Mouse (Mus musculus): ENCODE results near the gene Sh3bp5.

Gene Sh3bp5

DNA sequence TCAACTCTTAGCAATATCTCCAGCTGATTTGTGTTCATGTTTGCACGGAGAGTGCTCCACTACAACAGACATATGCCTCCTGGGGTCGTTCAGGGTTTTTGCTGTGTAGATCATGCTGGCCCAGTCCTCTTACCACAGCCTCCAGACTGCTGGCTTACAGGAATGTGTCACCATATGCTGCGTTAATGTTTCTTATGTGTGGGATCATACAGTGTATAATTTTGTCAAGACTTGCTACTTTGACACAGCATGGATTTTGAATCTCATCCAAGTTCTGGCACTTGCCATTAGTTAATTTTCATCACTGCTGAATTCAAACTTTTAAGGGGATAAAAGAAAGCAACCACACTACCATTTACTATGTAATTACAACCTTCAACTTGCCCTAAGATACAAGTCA is 100.1 kb downstream of the Sh3bp5 start:
- Histone ChIP-seq H3K27me3 (ENCODE audit: control insufficient read depth, insufficient read depth, low read length, poor library complexity, severe bottlenecking) (no peaks in the 10 kb centered on the region), H3K36me3 (ENCODE audit: control insufficient read depth, insufficient read depth, low read length, poor library complexity, severe bottlenecking) (peaks cover 5% of the 10 kb centered on the region; the same call in 1 of the 2 replicates)
- DNase-seq (ENCODE audit: low read depth, low spot score) = no peak

DNA sequence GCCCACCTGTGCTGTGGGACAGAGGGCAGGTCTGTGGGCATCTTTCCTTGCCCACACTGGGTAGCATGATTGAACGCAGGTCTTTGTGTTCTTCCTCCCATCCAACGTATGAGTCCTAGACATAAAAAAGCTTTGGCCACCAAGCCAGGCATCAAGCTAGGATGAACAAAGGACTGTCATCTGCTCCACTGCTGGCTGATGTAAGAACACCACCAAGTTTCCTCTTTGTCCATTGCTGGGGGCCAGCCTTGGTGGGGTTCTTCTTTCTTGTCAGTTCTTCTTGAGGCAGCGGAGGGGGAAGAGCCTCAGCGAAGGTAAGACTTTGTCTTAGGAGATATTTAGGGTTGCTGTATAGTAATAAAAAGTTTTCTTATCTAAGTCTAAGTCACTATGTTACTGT is 104.9 kb downstream of the Sh3bp5 start:
- H3K36me3 ChIP-seq (ENCODE audit: control insufficient read depth, insufficient read depth, low read length, poor library complexity, severe bottlenecking) = no peaks in the 10 kb centered on the region
- no peaks in the 10 kb centered on the region for H3K27me3 ChIP-seq (ENCODE audit: control insufficient read depth, insufficient read depth, low read length, poor library complexity, severe bottlenecking)
- DNase-seq (ENCODE audit: low read depth, low spot score) = no peak

DNA sequence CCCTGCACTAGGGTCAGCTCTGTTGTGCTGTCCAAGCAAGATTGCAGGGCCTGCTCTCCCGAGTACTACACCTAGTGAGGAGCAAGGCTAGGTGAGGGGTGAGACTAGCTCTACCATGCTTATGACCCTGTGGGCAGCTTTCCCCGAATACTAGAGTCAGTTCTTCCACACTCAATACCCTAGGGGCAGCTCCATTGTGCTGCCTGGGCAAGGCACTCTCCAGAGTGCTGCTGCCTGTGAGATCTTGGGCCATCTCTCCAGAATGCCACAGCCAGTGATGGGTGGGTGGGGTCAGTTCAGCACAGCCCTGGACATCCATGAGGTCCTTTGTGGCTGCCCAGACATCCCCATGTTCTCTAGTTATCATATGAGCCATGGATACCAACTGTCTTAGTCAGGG is 106.1 kb downstream of the Sh3bp5 start:
- no peaks in the 10 kb centered on the region for H3K36me3 ChIP-seq (ENCODE audit: control insufficient read depth, insufficient read depth, low read length, poor library complexity, severe bottlenecking)
- H3K27me3 ChIP-seq (ENCODE audit: control insufficient read depth, insufficient read depth, low read length, poor library complexity, severe bottlenecking) = no peaks in the 10 kb centered on the region
- DNase-seq (ENCODE audit: low read depth, low spot score) = no peak

DNA sequence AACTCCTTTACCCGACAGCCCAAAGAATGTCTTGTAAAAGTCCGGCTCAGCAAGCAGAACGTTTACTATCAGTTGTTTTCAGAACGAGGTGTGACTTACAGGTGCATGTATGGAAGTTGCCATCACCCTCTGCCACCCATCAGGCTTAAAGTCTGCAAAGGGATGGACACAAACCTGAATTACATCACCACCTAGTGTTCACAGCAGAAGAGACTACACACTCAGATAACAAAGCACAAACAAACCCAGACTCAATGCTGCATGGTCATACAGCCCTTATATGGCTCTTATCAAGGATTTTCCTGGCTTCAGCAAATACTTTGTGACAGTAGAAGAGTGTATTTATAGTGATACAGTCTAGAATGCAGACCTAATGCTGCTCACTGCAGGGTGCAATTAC is 108.2 kb downstream of the Sh3bp5 start:
- no peaks in the 10 kb centered on the region for H3K36me3 ChIP-seq (ENCODE audit: control insufficient read depth, insufficient read depth, low read length, poor library complexity, severe bottlenecking)
- peak; percentile 56 for DNase-seq (ENCODE audit: low read depth, low spot score)
- no peaks in the 10 kb centered on the region for H3K27me3 ChIP-seq (ENCODE audit: control insufficient read depth, insufficient read depth, low read length, poor library complexity, severe bottlenecking)

DNA sequence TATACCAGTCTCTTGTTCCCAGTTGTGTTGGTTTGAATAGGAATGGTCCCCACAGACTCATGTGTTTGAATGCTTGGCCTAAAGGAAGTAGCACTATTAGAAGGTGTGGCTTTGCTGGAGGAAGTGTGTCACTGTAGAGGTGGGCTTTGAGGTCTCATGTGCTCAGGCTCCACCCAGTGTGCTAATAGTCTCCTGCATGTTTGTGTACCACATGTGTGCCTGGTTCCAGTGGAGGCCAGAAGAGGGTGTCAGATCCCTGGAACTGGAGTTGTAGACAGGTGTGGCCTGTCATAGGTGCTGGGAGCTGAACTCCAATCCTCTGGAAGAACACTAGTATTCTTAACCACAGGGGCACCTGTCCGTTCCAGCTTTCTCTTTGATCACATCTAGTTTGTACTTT is 108.7 kb downstream of the Sh3bp5 start:
- H3K36me3 ChIP-seq (ENCODE audit: control insufficient read depth, insufficient read depth, low read length, poor library complexity, severe bottlenecking) = no peaks in the 10 kb centered on the region
- no peaks in the 10 kb centered on the region for H3K27me3 ChIP-seq (ENCODE audit: control insufficient read depth, insufficient read depth, low read length, poor library complexity, severe bottlenecking)
- DNase-seq (ENCODE audit: low read depth, low spot score) = peak; percentile 29

DNA sequence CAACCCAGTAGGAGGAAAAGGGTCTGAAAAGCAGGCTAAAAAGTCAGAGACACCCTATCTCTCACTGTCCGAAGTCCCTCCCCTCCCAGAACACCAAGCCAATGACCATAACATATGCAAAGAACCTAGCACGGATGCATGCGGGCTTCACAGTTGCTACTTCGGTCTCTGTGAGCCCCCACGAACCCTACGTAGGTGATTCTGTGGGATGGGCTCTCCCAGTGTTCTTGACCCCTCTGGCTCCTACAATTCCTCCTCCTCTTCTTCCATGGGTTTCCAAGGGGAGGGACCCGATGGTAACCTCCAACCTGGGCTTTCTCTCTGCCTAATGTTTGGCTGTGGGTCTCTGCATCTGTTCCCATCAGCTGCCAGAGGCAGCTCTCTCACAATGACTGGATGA is 109.1 kb downstream of the Sh3bp5 start:
- H3K36me3 ChIP-seq (ENCODE audit: control insufficient read depth, insufficient read depth, low read length, poor library complexity, severe bottlenecking) = no peaks in the 10 kb centered on the region
- no peaks in the 10 kb centered on the region for H3K27me3 ChIP-seq (ENCODE audit: control insufficient read depth, insufficient read depth, low read length, poor library complexity, severe bottlenecking)
- DNase-seq (ENCODE audit: low read depth, low spot score) = no peak

- no peaks in the 10 kb centered on the region for H3K27me3 ChIP-seq (ENCODE audit: control insufficient read depth, insufficient read depth, low read length, poor library complexity, severe bottlenecking)
- no peaks in the 10 kb centered on the region for H3K36me3 ChIP-seq (ENCODE audit: control insufficient read depth, insufficient read depth, low read length, poor library complexity, severe bottlenecking)
- peak; percentile 63 for DNase-seq (ENCODE audit: low read depth, low spot score)
Measured at GRCm38 (mm10) chr14:31325551-31325950, 110.3 kb downstream of the Sh3bp5 start.

DNA sequence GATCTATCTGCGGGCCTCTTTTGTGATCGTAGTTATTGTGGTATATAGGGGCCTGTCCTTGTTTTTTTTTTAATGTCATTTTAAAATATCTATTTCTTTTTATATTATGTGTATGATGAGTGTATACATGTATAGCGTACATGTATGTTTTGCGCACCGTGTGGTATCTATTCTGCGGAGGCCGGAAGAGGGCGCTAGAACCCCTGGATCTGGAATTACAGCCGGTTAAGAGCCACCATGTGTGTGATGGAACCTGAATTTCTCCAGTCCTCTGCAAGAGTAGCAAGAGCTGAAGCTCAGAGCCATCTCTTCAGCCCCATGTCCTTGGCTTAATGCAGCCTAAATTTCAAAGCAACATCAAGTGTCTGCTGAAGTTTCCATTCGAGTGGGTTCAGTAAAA is 111.0 kb downstream of the Sh3bp5 start:
- H3K36me3 ChIP-seq (ENCODE audit: control insufficient read depth, insufficient read depth, low read length, poor library complexity, severe bottlenecking) = no peaks in the 10 kb centered on the region
- H3K27me3 ChIP-seq (ENCODE audit: control insufficient read depth, insufficient read depth, low read length, poor library complexity, severe bottlenecking) = no peaks in the 10 kb centered on the region
- DNase-seq (ENCODE audit: low read depth, low spot score) = peak; percentile 33

- peak; percentile 79 for DNase-seq (ENCODE audit: low read depth, low spot score)
- Histone ChIP-seq H3K27me3 (ENCODE audit: control insufficient read depth, insufficient read depth, low read length, poor library complexity, severe bottlenecking) (no peaks in the 10 kb centered on the region), H3K36me3 (ENCODE audit: control insufficient read depth, insufficient read depth, low read length, poor library complexity, severe bottlenecking) (no peaks in the 10 kb centered on the region)
Measured at GRCm38 (mm10) chr14:31323849-31324792, 111.8 kb downstream of the Sh3bp5 start, which contains the start of gene Dnah1. Gene Dnah1 (minus strand): TSS chr14:31323896.

DNA sequence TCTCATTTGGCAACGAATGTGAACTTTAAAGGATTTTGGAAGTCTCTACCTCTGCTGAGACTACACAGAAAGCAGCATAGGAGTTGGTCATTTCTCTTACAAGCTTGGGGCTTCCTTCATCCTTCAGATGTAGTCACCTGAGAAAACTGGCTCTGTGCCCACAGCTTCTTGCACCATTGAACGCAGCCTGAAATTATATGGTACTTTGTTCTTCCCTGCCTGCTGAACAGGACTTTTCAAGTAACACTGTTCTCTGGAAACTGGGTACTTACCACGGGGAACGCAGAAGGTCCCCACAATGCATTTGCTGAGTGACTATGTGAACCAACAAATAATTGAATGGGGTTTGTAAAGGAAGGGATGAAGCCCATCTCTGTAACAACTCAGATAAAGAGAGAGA is 112.7 kb downstream of the Sh3bp5 start:
- DNase-seq (ENCODE audit: low read depth, low spot score) = peak; percentile 36
- Histone ChIP-seq H3K36me3 (ENCODE audit: control insufficient read depth, insufficient read depth, low read length, poor library complexity, severe bottlenecking) (no peaks in the 10 kb centered on the region), H3K27me3 (ENCODE audit: control insufficient read depth, insufficient read depth, low read length, poor library complexity, severe bottlenecking) (no peaks in the 10 kb centered on the region)

DNA sequence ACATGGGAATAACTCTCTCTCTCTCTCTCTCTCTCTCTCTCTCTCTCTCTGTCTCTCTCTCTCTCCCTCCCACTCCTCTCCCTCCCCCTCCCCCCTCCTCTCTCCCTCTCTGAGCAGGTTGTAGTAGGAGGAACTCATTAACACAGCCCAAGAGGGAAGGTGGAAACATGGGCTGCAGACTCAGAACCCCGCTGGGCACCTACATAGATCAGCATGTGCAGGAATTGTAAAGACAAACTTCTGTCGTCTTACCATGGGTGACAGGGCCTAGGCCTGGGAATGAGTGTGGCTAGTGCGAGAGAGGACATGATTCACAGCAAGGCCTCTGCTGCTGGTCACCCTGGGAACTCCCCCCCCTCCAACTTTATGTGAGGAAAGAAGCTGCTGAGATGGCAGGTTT is 113.7 kb downstream of the Sh3bp5 start:
- no peak for DNase-seq (ENCODE audit: low read depth, low spot score)
- Histone ChIP-seq H3K27me3 (ENCODE audit: control insufficient read depth, insufficient read depth, low read length, poor library complexity, severe bottlenecking) (no peaks in the 10 kb centered on the region), H3K36me3 (ENCODE audit: control insufficient read depth, insufficient read depth, low read length, poor library complexity, severe bottlenecking) (no peaks in the 10 kb centered on the region)

DNA sequence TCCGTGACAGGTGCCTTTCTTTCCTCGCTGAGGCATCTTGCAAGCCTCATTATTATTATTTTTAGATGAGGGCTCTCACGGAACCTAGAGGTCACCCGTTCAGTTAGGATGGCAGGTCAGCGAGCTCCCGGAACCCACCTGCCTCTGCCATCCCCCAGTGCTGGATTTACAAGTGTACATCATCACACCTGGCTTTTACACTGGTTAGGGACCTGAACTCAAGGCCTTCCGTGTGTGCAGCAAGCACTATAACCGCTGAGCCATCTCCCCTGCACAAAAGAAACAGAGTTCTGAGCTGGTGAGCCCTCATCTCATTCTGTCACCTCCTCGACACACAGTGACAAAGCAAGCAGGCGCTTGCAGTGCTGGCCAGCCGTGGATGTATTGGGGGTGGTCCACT is 114.7 kb downstream of the Sh3bp5 start:
- H3K36me3 ChIP-seq (ENCODE audit: control insufficient read depth, insufficient read depth, low read length, poor library complexity, severe bottlenecking) = no peaks in the 10 kb centered on the region
- H3K27me3 ChIP-seq (ENCODE audit: control insufficient read depth, insufficient read depth, low read length, poor library complexity, severe bottlenecking) = no peaks in the 10 kb centered on the region
- no peak for DNase-seq (ENCODE audit: low read depth, low spot score)

- DNase-seq (ENCODE audit: low read depth, low spot score) = no peak
- H3K36me3 ChIP-seq (ENCODE audit: control insufficient read depth, insufficient read depth, low read length, poor library complexity, severe bottlenecking) = no peaks in the 10 kb centered on the region
- no peaks in the 10 kb centered on the region for H3K27me3 ChIP-seq (ENCODE audit: control insufficient read depth, insufficient read depth, low read length, poor library complexity, severe bottlenecking)
Measured at GRCm38 (mm10) chr14:31319546-31319945, 116.3 kb downstream of the Sh3bp5 start.

- Histone ChIP-seq H3K27me3 (ENCODE audit: control insufficient read depth, insufficient read depth, low read length, poor library complexity, severe bottlenecking) (no peaks in the 10 kb centered on the region), H3K36me3 (ENCODE audit: control insufficient read depth, insufficient read depth, low read length, poor library complexity, severe bottlenecking) (no peaks in the 10 kb centered on the region)
- no peak for DNase-seq (ENCODE audit: low read depth, low spot score)
Measured at GRCm38 (mm10) chr14:31317754-31318153, 118.1 kb downstream of the Sh3bp5 start.

DNA sequence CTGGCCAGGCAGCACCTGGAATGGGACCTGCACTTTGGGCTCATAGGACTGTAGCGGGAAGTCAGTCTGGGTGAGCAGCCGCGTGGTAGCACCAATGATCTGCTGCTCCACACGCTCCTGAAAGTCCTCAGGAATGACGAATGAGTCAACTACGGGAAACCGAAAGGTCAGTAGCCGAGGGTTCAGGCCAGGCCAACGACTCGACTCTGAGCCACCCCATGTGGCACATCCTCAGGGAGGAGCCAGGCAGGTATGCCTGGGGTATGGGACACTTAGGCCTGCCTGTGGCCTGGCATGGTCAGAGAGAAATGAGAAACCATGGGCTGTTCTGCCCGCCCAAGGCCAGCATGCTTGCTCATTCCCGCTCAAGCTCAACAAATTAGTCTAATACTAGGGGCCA is 119.3 kb downstream of the Sh3bp5 start:
- Histone ChIP-seq H3K27me3 (ENCODE audit: control insufficient read depth, insufficient read depth, low read length, poor library complexity, severe bottlenecking) (no peaks in the 10 kb centered on the region), H3K36me3 (ENCODE audit: control insufficient read depth, insufficient read depth, low read length, poor library complexity, severe bottlenecking) (no peaks in the 10 kb centered on the region)
- DNase-seq (ENCODE audit: low read depth, low spot score) = no peak

DNA sequence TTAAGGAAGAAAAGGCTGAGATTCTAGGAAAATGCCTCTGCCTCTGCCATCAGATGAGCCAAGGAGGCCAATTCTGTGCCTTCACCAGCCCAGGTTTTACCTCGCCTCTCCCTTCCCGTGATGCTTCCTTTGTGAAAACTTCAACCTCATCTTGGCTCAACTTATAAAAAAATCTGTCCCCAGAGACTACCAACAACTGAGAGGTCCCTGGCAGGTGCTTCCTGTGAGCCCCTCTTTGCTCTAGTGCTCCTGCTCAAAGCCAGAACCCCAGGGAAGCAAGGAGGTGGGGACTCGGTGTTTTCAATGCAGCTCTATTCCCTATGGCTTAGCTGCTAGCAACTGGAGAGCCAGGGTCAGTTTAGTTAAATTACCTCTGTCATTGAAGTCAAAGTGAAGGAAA is 122.7 kb downstream of the Sh3bp5 start:
- Histone ChIP-seq H3K36me3 (ENCODE audit: control insufficient read depth, insufficient read depth, low read length, poor library complexity, severe bottlenecking) (no peaks in the 10 kb centered on the region), H3K27me3 (ENCODE audit: control insufficient read depth, insufficient read depth, low read length, poor library complexity, severe bottlenecking) (no peaks in the 10 kb centered on the region)
- DNase-seq (ENCODE audit: low read depth, low spot score) = peak; percentile 58
